14 mouse cellular contexts compared by ENCODE assay signal in the genomic region with DNA sequence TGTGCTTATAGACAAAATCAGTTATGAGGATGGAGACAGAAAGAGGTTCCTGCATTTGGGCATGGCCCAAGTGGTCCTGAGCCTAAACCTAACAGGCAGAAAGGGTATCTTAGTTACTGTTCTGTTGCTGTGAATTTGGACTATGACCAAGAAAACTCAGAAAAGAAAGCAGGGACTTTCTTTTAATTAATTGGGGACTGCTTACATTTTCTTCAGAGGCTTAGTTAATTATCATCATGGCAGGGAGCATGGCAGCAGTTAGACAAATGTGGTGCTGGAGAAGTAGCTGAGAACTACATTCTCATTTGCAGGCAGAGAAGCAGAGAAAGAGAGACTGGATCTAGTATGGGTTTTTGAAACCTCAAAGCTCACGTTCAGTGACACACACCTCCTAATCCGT.
"Had no signal": no experiment of that assay in that cellular context is flagged by ENCODE, and none has a peak within 500 bp of the region (broad histone marks: within the 10 kb centered on the region; RNA-seq: fewer than 3 reads in every experiment).

No protein-coding gene starts in this region.

- H3K27me3 ChIP-seq: kidney, embryonic 15.5 days; liver, embryonic 12.5 days; midbrain, embryonic 15.5 days had no signal

- H3K27ac ChIP-seq: kidney, embryonic 15.5 days; limb, embryonic 10.5 days; liver, embryonic 12.5 days; midbrain, embryonic 10.5 days; midbrain, embryonic 15.5 days had no signal

- H3K4me1 ChIP-seq: kidney, embryonic 15.5 days; limb, embryonic 10.5 days; liver, embryonic 12.5 days; midbrain, embryonic 10.5 days had no signal

- H3K9ac ChIP-seq: kidney, embryonic 15.5 days; liver, embryonic 12.5 days; lung, embryonic 14.5 days; midbrain, embryonic 15.5 days had no signal

- ATAC-seq: liver, embryonic 12.5 days; midbrain, embryonic 15.5 days had no signal

- H3K4me2 ChIP-seq: kidney, embryonic 15.5 days; liver, embryonic 12.5 days; lung, embryonic 14.5 days; midbrain, embryonic 15.5 days had no signal

- H3K9me3 ChIP-seq: kidney, embryonic 15.5 days; limb, embryonic 10.5 days; midbrain, embryonic 10.5 days; midbrain, embryonic 15.5 days had no signal

- DNase-seq: kidney, adult 18-20 months; kidney, postnatal 25 days; layer of hippocampus, adult 9-11 months; lung, embryonic 14.5 days; lung, postnatal 10 days; lung, postnatal 4 days; right cerebral cortex, adult 18-20 months; right cerebral cortex, postnatal 25 days; thymus, postnatal 4 days had no signal

- H3K36me3 ChIP-seq: midbrain, embryonic 15.5 days had no signal

- H3K4me3 ChIP-seq: kidney, embryonic 15.5 days; limb, embryonic 10.5 days; liver, embryonic 12.5 days; midbrain, embryonic 10.5 days; midbrain, embryonic 15.5 days had no signal
